8 mouse cellular contexts compared by ENCODE assay signal in genomic region chr11:88863904-88864457, GRCm38 (mm10). TPM values are rescaled to one million over a fixed set of nuclear protein-coding genes. Genes with fewer than 3 reads are reported as not detected.
DNase-seq lines count a peak whose midpoint lies in the region; TF ChIP-seq lines count a peak whose summit lies in the region.

No protein-coding gene starts in this region.

- H3K27ac ChIP-seq in embryonic fibroblast, embryonic 13.5 days (ENCODE audit: insufficient read depth, low read length): peak overlapping the region; percentile 11; the same call in 1 of the 2 replicates
- peak overlapping the region; percentile 93 for H3K27ac ChIP-seq in limb, embryonic 10.5 days

- peak; percentile 62 for DNase-seq in embryo, embryonic 10 days (ENCODE audit: low spot score)
- DNase-seq in embryo, embryonic 9.5 days (ENCODE audit: extremely low spot score): no peak
- DNase-seq in NIH3T3 (ENCODE audit: low read depth): peak; percentile 70
- peak; percentile 56 to 63 for DNase-seq in heart, postnatal 14 days
- no peak for DNase-seq in limb, embryonic 10.5 days (ENCODE audit: low spot score)
- peak; percentile 64 for DNase-seq in mesoderm, embryonic 11.5 days (ENCODE audit: low read depth, low spot score)
- peak; percentile 41 to 55 for DNase-seq in urinary bladder, postnatal 36 days (ENCODE audit: low spot score in 2 of 2)

- peaks cover 20% of the 10 kb centered on the region for H3K27me3 ChIP-seq in limb, embryonic 10.5 days (ENCODE audit: low read depth, poor library complexity, severe bottlenecking)

- no peak for TF ChIP-seq CTCF in embryonic fibroblast, embryonic 13.5 days (IDR thresholded peaks at IDR 0.05; ENCODE audit: borderline replicate concordance, insufficient read depth, low read length)

- TF ChIP-seq POLR2A in embryonic fibroblast, embryonic 13.5 days (IDR thresholded peaks at IDR 0.05; ENCODE audit: low read depth, low read length): peak; percentile 32; the same call in 1 of the 2 replicates

- WGBS in limb, embryonic 10.5 days: under 1% methylated on average over 43 of the region's 49 CpGs

- H3K36me3 ChIP-seq in limb, embryonic 10.5 days: no peaks in the 10 kb centered on the region

- H3K9me3 ChIP-seq in limb, embryonic 10.5 days (replicated peaks): no peaks in the 10 kb centered on the region

- H3K4me1 ChIP-seq in embryonic fibroblast, embryonic 13.5 days (ENCODE audit: control insufficient read depth, insufficient read depth, low read length): no peaks in the 10 kb centered on the region; the same call in 1 of the 2 replicates
- peaks cover 33% of the 10 kb centered on the region for H3K4me1 ChIP-seq in limb, embryonic 10.5 days

- peak overlapping the region; percentile 95 for H3K4me3 ChIP-seq in embryonic fibroblast, embryonic 13.5 days (ENCODE audit: insufficient read depth, low read length)
- peak overlapping the region; percentile 73 for H3K4me3 ChIP-seq in limb, embryonic 10.5 days

- intact Hi-C loops in heart, postnatal 14 days (cut with DNase I): loop anchor here (2.0 to 5.0 kb wide), 2 partner anchors 39 to 93 kb away; partner anchors contain the start of gene Scpep1

RNA-seq across cellular contexts. Expression of gene Akap1, which starts 0.4 kb away (rescaled TPM):
- polyA plus RNA-seq in embryonic fibroblast, embryonic 13.5 days (2011; ENCODE audit: insufficient read length, low read depth, missing spikeins): 24.2 and 25.5 TPM in 2 replicates
- total RNA-seq in heart, postnatal 14 days (2021): 100 to 1,000 TPM; 114 TPM
- 16.8 and 17.4 TPM in 2 replicates for polyA plus RNA-seq in limb, embryonic 10.5 days (2016; fragmentation: Nextera tagmentation; extraction: Ambion mirVana)

Comparison
In these comparisons a context has a peak if more than half of its experiments do, and no peak if none do; other contexts are left out.
1. DNase-seq: peak in embryo, embryonic 10 days (single experiment), NIH3T3 (single experiment), heart, postnatal 14 days (2 of 2), mesoderm, embryonic 11.5 days (single experiment) and urinary bladder, postnatal 36 days (2 of 2); none in embryo, embryonic 9.5 days (single experiment) and limb, embryonic 10.5 days (single experiment).